Mouse (Mus musculus): ENCODE results near the gene Shroom4.

GRCm38 (mm10) chrX:6518421-6518820, 118.8 kb downstream of the Shroom4 start:
- TF ChIP-seq POLR2A (IDR thresholded peaks at IDR 0.05; ENCODE audit: low read depth, low read length), result no peak
- TF ChIP-seq CTCF (conservative IDR thresholded peaks at IDR 0.05; ENCODE audit: insufficient read depth, insufficient read length, low read depth, low read length), result no peak

All from kidney, adult 2 months (tissue).